Mouse (Mus musculus): ENCODE measurements around the gene Prdm16. TPM values are rescaled to one million over a fixed set of nuclear protein-coding genes. Genes with fewer than 3 reads are reported as not detected.

Prdm16 gene
- polyA plus RNA-seq, 1 experiment from 2014 or later = 87.1 TPM

- Histone ChIP-seq H3K9ac (ENCODE audit: low read length) (no peak overlapping the region), H3K27ac (replicated peaks; ENCODE audit: low read depth, low read length) (no peak overlapping the region), H3K4me3 (ENCODE audit: low read depth, low read length) (no peak overlapping the region), H3K4me2 (ENCODE audit: low read depth, severe bottlenecking) (no peak overlapping the region), H3K4me1 (ENCODE audit: control insufficient read depth, insufficient read depth, low read length) (peaks cover 58% of the 10 kb centered on the region), H3K9me3 (ENCODE audit: control insufficient read depth, low read length) (no peaks in the 10 kb centered on the region), H3K36me3 (ENCODE audit: control insufficient read depth, insufficient read depth, low read length) (no peaks in the 10 kb centered on the region), H3K27me3 (ENCODE audit: control insufficient read depth, insufficient read depth, low read length) (no peaks in the 10 kb centered on the region)
- ATAC-seq (ENCODE audit: insufficient number of reproducible peaks, low FRiP score, low TSS enrichment, low read depth) = no peak
- WGBS = 71% methylated on average over 9 of the region's 9 CpGs
- DNase-seq (ENCODE audit: low spot score) = no peak
Measured at GRCm38 (mm10) chr4:154545296-154545695, 91.4 kb downstream of the Prdm16 start.

DNA sequence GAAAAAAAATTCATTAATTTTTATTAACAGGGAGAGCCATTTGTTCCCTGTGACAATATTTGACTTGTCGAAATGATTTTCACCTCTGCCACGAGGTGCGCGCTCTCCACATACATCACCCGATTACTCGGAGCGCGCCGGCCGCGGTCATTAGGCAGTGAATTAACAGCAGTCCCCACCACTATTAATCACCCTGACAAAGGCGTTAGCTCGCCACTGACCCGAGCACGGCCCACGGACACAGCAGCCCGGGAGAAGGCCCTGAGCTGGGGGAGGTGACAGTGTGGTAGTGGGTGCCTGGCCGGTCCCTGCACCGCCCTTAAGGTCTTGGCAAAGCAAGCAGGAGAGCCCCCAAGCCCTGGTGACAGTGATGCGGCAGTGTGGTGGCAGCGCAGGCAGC, 92.8 kb downstream of the Prdm16 start:
- Histone ChIP-seq H3K4me2 (ENCODE audit: low read depth, severe bottlenecking) (peak overlapping the region; percentile 24; the same call in 1 of the 2 replicates), H3K9ac (ENCODE audit: low read length) (no peak overlapping the region), H3K27ac (replicated peaks; ENCODE audit: low read depth, low read length) (no peak overlapping the region), H3K4me1 (ENCODE audit: control insufficient read depth, insufficient read depth, low read length) (peaks cover 58% of the 10 kb centered on the region), H3K9me3 (ENCODE audit: control insufficient read depth, low read length) (no peaks in the 10 kb centered on the region), H3K27me3 (ENCODE audit: control insufficient read depth, insufficient read depth, low read length) (no peaks in the 10 kb centered on the region), H3K4me3 (ENCODE audit: low read depth, low read length) (no peak overlapping the region), H3K36me3 (ENCODE audit: control insufficient read depth, insufficient read depth, low read length) (no peaks in the 10 kb centered on the region)
- 9% methylated on average over 21 of the region's 21 CpGs for WGBS
- DNase-seq (ENCODE audit: low spot score) (peak; percentile 59), ATAC-seq (ENCODE audit: insufficient number of reproducible peaks, low FRiP score, low TSS enrichment, low read depth) (no peak)

- H3K27me3 ChIP-seq (ENCODE audit: control insufficient read depth, insufficient read depth, low read length) = no peaks in the 10 kb centered on the region
- H3K9me3 ChIP-seq (ENCODE audit: control insufficient read depth, low read length) = no peaks in the 10 kb centered on the region
- H3K4me1 ChIP-seq (ENCODE audit: control insufficient read depth, insufficient read depth, low read length) = peaks cover 58% of the 10 kb centered on the region
- no peak for DNase-seq (ENCODE audit: low spot score)
- no peak overlapping the region for H3K4me3 ChIP-seq (ENCODE audit: low read depth, low read length)
- H3K9ac ChIP-seq (ENCODE audit: low read length) = no peak overlapping the region
- H3K36me3 ChIP-seq (ENCODE audit: control insufficient read depth, insufficient read depth, low read length) = no peaks in the 10 kb centered on the region
- H3K4me2 ChIP-seq (ENCODE audit: low read depth, severe bottlenecking) = peak overlapping the region; percentile 24; the same call in 1 of the 2 replicates
- no peak for ATAC-seq (ENCODE audit: insufficient number of reproducible peaks, low FRiP score, low TSS enrichment, low read depth)
- 72% methylated on average over 4 of the region's 4 CpGs for WGBS
- H3K27ac ChIP-seq (replicated peaks; ENCODE audit: low read depth, low read length) = no peak overlapping the region
Measured at GRCm38 (mm10) chr4:154543128-154543527, 93.5 kb downstream of the Prdm16 start.

DNA sequence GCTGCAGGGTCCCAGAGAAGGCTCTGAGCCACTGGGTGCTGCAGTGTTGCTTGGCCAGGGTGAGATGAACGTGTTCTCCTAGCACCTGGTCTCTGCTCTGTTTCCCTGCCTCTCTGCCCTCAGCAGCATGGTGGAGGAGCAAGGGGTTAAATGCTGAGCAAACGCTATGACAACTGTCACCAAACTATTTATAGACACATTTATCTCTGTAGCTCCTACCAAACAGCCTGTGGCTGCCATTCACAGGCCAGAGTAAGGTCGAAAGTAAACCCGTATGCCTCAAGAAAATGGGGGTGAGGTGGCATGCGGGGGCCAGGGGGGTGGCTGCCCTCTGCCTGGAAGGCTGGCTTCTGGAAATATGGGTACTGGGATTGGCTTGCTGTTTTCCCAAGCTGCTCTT, 94.1 kb downstream of the Prdm16 start:
- 52% methylated on average over 5 of the region's 5 CpGs for WGBS
- no peak for DNase-seq (ENCODE audit: low spot score)
- no peak for ATAC-seq (ENCODE audit: insufficient number of reproducible peaks, low FRiP score, low TSS enrichment, low read depth)
- Histone ChIP-seq H3K27ac (replicated peaks; ENCODE audit: low read depth, low read length) (no peak overlapping the region), H3K9ac (ENCODE audit: low read length) (no peak overlapping the region), H3K36me3 (ENCODE audit: control insufficient read depth, insufficient read depth, low read length) (no peaks in the 10 kb centered on the region), H3K27me3 (ENCODE audit: control insufficient read depth, insufficient read depth, low read length) (no peaks in the 10 kb centered on the region), H3K9me3 (ENCODE audit: control insufficient read depth, low read length) (no peaks in the 10 kb centered on the region), H3K4me1 (ENCODE audit: control insufficient read depth, insufficient read depth, low read length) (peaks cover 58% of the 10 kb centered on the region), H3K4me2 (ENCODE audit: low read depth, severe bottlenecking) (no peak overlapping the region), H3K4me3 (ENCODE audit: low read depth, low read length) (no peak overlapping the region)

GRCm38 (mm10) chr4:154541632-154542276, 94.9 kb downstream of the Prdm16 start:
- Histone ChIP-seq H3K27ac (replicated peaks; ENCODE audit: low read depth, low read length) (no peak overlapping the region), H3K4me2 (ENCODE audit: low read depth, severe bottlenecking) (no peak overlapping the region), H3K36me3 (ENCODE audit: control insufficient read depth, insufficient read depth, low read length) (no peaks in the 10 kb centered on the region), H3K9me3 (ENCODE audit: control insufficient read depth, low read length) (no peaks in the 10 kb centered on the region), H3K27me3 (ENCODE audit: control insufficient read depth, insufficient read depth, low read length) (no peaks in the 10 kb centered on the region), H3K4me1 (ENCODE audit: control insufficient read depth, insufficient read depth, low read length) (peaks cover 58% of the 10 kb centered on the region), H3K9ac (ENCODE audit: low read length) (no peak overlapping the region), H3K4me3 (ENCODE audit: low read depth, low read length) (no peak overlapping the region)
- no peak for ATAC-seq (ENCODE audit: insufficient number of reproducible peaks, low FRiP score, low TSS enrichment, low read depth)
- no peak for DNase-seq (ENCODE audit: low spot score)
- 73% methylated on average over 9 of the region's 9 CpGs for WGBS

DNA sequence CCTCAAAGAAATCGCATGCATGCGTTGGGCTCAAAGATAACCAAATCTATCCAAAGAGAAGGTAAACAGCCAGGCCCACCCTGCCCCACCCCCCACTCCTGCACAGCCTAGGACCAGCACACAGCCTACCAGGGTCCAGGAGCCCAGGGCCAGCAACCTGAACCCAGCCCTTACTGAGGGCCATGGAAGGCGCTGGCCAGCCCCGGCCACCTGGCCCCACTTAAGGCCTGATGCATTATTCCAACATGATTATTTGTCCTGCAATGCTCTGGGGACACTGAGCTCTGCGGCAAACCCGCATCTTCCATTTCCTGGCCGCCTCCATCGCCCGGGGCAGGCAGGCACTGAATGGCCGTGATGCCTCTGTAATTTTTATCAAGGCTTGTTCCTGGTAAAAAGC, 96.0 kb downstream of the Prdm16 start:
- WGBS = 24% methylated on average over 10 of the region's 10 CpGs
- Histone ChIP-seq H3K4me3 (ENCODE audit: low read depth, low read length) (no peak overlapping the region), H3K4me1 (ENCODE audit: control insufficient read depth, insufficient read depth, low read length) (peaks cover 60% of the 10 kb centered on the region), H3K9me3 (ENCODE audit: control insufficient read depth, low read length) (no peaks in the 10 kb centered on the region), H3K9ac (ENCODE audit: low read length) (no peak overlapping the region), H3K36me3 (ENCODE audit: control insufficient read depth, insufficient read depth, low read length) (no peaks in the 10 kb centered on the region; the same call in 1 of the 2 replicates), H3K27ac (replicated peaks; ENCODE audit: low read depth, low read length) (no peak overlapping the region), H3K27me3 (ENCODE audit: control insufficient read depth, insufficient read depth, low read length) (no peaks in the 10 kb centered on the region), H3K4me2 (ENCODE audit: low read depth, severe bottlenecking) (0 out of 2 replicates have a peak overlapping the region, but pooled peaks have one; percentile 5)
- peak; percentile 54 for DNase-seq (ENCODE audit: low spot score)
- ATAC-seq (ENCODE audit: insufficient number of reproducible peaks, low FRiP score, low TSS enrichment, low read depth) = no peak

- no peaks in the 10 kb centered on the region for H3K9me3 ChIP-seq (ENCODE audit: control insufficient read depth, low read length)
- H3K4me2 ChIP-seq (ENCODE audit: low read depth, severe bottlenecking) = no peak overlapping the region
- no peak overlapping the region for H3K9ac ChIP-seq (ENCODE audit: low read length)
- DNase-seq (ENCODE audit: low spot score) (no peak), ATAC-seq (ENCODE audit: insufficient number of reproducible peaks, low FRiP score, low TSS enrichment, low read depth) (no peak)
- H3K27me3 ChIP-seq (ENCODE audit: control insufficient read depth, insufficient read depth, low read length) = no peaks in the 10 kb centered on the region
- no peaks in the 10 kb centered on the region; the same call in 1 of the 2 replicates for H3K36me3 ChIP-seq (ENCODE audit: control insufficient read depth, insufficient read depth, low read length)
- H3K27ac ChIP-seq (replicated peaks; ENCODE audit: low read depth, low read length) = no peak overlapping the region
- no peak overlapping the region for H3K4me3 ChIP-seq (ENCODE audit: low read depth, low read length)
- 93% methylated on average over 12 of the region's 12 CpGs for WGBS
- peaks cover 51% of the 10 kb centered on the region for H3K4me1 ChIP-seq (ENCODE audit: control insufficient read depth, insufficient read depth, low read length)
Measured at GRCm38 (mm10) chr4:154539703-154540102, 97.0 kb downstream of the Prdm16 start.

- ATAC-seq (ENCODE audit: insufficient number of reproducible peaks, low FRiP score, low TSS enrichment, low read depth) = no peak
- no peak for DNase-seq (ENCODE audit: low spot score)
- Histone ChIP-seq H3K4me1 (ENCODE audit: control insufficient read depth, insufficient read depth, low read length) (peaks cover 42% of the 10 kb centered on the region), H3K9me3 (ENCODE audit: control insufficient read depth, low read length) (no peaks in the 10 kb centered on the region), H3K9ac (ENCODE audit: low read length) (no peak overlapping the region), H3K27me3 (ENCODE audit: control insufficient read depth, insufficient read depth, low read length) (no peaks in the 10 kb centered on the region), H3K4me2 (ENCODE audit: low read depth, severe bottlenecking) (no peak overlapping the region), H3K27ac (replicated peaks; ENCODE audit: low read depth, low read length) (no peak overlapping the region), H3K36me3 (ENCODE audit: control insufficient read depth, insufficient read depth, low read length) (no peaks in the 10 kb centered on the region; the same call in 1 of the 2 replicates), H3K4me3 (ENCODE audit: low read depth, low read length) (no peak overlapping the region)
- 86% methylated on average over 4 of the region's 4 CpGs for WGBS
Measured at GRCm38 (mm10) chr4:154538727-154539126, 97.9 kb downstream of the Prdm16 start.

GRCm38 (mm10) chr4:154536110-154536509, 100.6 kb downstream of the Prdm16 start:
- 81% methylated on average over 5 of the region's 5 CpGs for WGBS
- Histone ChIP-seq H3K4me2 (ENCODE audit: low read depth, severe bottlenecking) (no peak overlapping the region), H3K9ac (ENCODE audit: low read length) (no peak overlapping the region), H3K9me3 (ENCODE audit: control insufficient read depth, low read length) (no peaks in the 10 kb centered on the region), H3K4me1 (ENCODE audit: control insufficient read depth, insufficient read depth, low read length) (peaks cover 30% of the 10 kb centered on the region), H3K27me3 (ENCODE audit: control insufficient read depth, insufficient read depth, low read length) (no peaks in the 10 kb centered on the region), H3K4me3 (ENCODE audit: low read depth, low read length) (no peak overlapping the region), H3K27ac (replicated peaks; ENCODE audit: low read depth, low read length) (no peak overlapping the region), H3K36me3 (ENCODE audit: control insufficient read depth, insufficient read depth, low read length) (no peaks in the 10 kb centered on the region; the same call in 1 of the 2 replicates)
- no peak for ATAC-seq (ENCODE audit: insufficient number of reproducible peaks, low FRiP score, low TSS enrichment, low read depth)
- no peak for DNase-seq (ENCODE audit: low spot score)

All from limb, embryonic 11.5 days (tissue).